Mouse (Mus musculus) limb, embryonic 13.5 days (tissue): ENCODE data around the gene Hist2h2aa2. TPM values are rescaled to one million over a fixed set of nuclear protein-coding genes. Genes with fewer than 3 reads are reported as not detected.
"Not testable (repeated sequence)": the region's sequence is repeated elsewhere in the genome, so short reads cannot be mapped to it uniquely, and the experiment has no call there.

Experiments used
- ATAC-seq: fragments of 200-750 bp; cut with Nextera tagmentation; 2 replicates; pipeline ENCODE4 v1.8.0; 2017; ENCODE audit warnings: low read depth, moderate number of reproducible peaks, moderate TSS enrichment; ENCODE audit not compliant: low FRiP score
- H3K27ac ChIP-seq: fragments of 300-500 bp; sonication (generic); 2 replicates; pipeline ENCODE4 v1.5.1; 2015; ENCODE audit warnings: inconsistent platforms, mild to moderate bottlenecking, moderate library complexity
- H3K27me3 ChIP-seq: fragments of 300-500 bp; sonication (generic); 2 replicates; pipeline ENCODE4 v1.6.1; 2015; ENCODE audit warnings: mild to moderate bottlenecking, inconsistent platforms
- H3K36me3 ChIP-seq: fragments of 300-500 bp; sonication (generic); 2 replicates; pipeline ENCODE4 v1.6.1; 2015; ENCODE audit warnings: inconsistent platforms, mild to moderate bottlenecking, moderate library complexity
- H3K4me1 ChIP-seq: fragments of 300-500 bp; sonication (generic); 2 replicates; pipeline ENCODE4 v1.6.1; 2015; ENCODE audit warnings: inconsistent platforms
- H3K4me2 ChIP-seq: fragments of 300-500 bp; sonication (generic); replicated peaks from 2 replicates; pipeline ENCODE4 v1.6.1; 2015; ENCODE audit warnings: inconsistent platforms, mild to moderate bottlenecking, moderate library complexity
- H3K4me3 ChIP-seq: fragments of 300-500 bp; sonication (generic); 2 replicates; pipeline ENCODE4 v1.5.1; 2015; ENCODE audit warnings: moderate library complexity, mild to moderate bottlenecking, inconsistent platforms
- H3K9ac ChIP-seq: fragments of 300-500 bp; sonication (generic); 2 replicates; pipeline ENCODE4 v1.6.1; 2015; ENCODE audit warnings: mild to moderate bottlenecking, inconsistent platforms
- H3K9me3 ChIP-seq: fragments of 300-500 bp; sonication (generic); 2 replicates; pipeline ENCODE4 v1.6.1; 2016; ENCODE audit warnings: inconsistent platforms
- WGBS: fragments of 180-500 bp; shearing (Covaris S2); methylation state at CpG from one replicate; pipeline ENCODE4 v1.1.7; 2015; 5-methylcytosine and 5-hydroxymethylcytosine counted together
- polyA plus RNA-seq: library from polyadenylated mRNA; unstranded; fragments of >200 nt; fragmentation: Nextera tagmentation; extraction: Ambion mirVana; gene quantifications from 2 replicates; pipeline ENCODE4 v1.2.1, GENCODE M21; 2015

Gene Hist2h2aa2
- polyA plus RNA-seq, 1 experiment from 2014 or later: 48.0 TPM

DNA sequence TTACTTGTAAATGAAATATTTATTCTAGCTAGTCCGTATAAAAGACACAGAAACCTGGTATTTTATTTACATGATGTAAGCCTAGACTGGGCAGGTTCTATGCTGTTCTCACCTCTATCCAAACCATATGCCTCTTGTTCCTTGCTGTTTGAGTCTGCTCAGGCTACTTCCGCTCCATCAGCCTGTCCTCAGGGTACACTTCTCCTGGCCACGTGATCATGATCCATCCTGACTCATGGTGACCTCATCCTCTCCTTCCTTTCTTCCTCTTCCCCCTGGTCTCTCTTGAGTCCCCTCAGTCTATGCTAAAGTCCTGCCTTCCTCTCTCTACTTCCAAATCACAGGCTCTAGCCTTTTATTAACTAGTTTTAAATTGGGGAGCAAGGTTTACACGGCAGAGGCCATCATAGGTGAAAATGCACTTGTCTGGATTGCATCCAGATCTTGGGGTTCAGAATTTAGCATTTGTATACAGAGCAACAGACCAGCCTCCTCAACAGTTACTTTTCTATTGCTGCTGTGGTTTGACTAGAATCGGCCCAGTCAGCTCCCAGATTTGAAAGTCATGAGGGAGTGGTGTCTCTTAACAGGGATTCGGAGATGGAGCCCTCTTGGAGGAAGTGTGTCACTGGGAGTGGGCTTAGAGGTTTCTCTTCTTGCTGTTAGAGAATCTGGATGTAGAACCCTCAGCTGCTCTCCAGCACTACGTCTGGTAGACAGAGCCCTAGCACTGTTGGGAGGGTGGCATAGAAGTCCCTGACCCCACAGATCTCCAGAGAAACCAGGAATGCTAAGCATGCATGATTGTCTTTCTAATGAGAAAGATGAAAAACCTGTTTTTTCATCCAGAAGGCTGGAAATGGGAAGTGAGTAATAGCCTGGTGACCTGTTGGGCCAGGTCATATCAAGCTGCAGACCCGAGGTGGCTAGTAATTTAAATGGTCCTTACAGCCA is 13.1 kb downstream of the Hist2h2aa2 start:
- H3K4me2 ChIP-seq: no peak overlapping the region
- H3K27me3 ChIP-seq: no peaks in the 10 kb centered on the region
- no peak for ATAC-seq
- H3K27ac ChIP-seq: no peak overlapping the region
- WGBS: 68% methylated on average over 8 of the region's 8 CpGs
- H3K36me3 ChIP-seq: no peaks in the 10 kb centered on the region
- no peaks in the 10 kb centered on the region for H3K9me3 ChIP-seq
- H3K4me3 ChIP-seq: no peak overlapping the region
- peaks cover 24% of the 10 kb centered on the region for H3K4me1 ChIP-seq
- peak overlapping the region; percentile 43 for H3K9ac ChIP-seq

DNA sequence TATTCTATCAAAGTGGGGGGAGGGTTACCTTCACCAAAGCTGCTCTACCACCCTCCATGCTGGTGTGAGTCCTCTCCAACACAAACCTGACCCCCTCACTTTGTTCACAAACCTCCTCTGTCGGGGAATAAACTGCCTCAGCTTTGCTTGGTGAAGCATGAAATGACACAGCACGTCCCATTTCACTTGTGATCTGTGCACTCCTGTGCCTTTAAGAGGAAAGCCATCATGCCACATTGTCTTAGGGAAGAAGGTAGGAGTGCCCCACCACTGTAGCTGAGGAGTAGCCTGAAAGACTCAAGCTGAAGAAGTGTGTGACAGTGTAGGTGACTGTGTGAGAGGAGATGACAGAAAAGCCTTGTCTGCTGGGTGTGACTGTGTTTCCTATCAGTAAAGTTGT is 14.7 kb downstream of the Hist2h2aa2 start:
- 62% methylated on average over 2 of the region's 2 CpGs for WGBS
- H3K9ac ChIP-seq: no peak overlapping the region
- no peak overlapping the region for H3K4me3 ChIP-seq
- H3K4me2 ChIP-seq: no peak overlapping the region
- no peak for ATAC-seq
- H3K36me3 ChIP-seq: no peaks in the 10 kb centered on the region
- peaks cover 29% of the 10 kb centered on the region for H3K4me1 ChIP-seq
- no peaks in the 10 kb centered on the region for H3K9me3 ChIP-seq
- no peak overlapping the region for H3K27ac ChIP-seq
- H3K27me3 ChIP-seq: no peaks in the 10 kb centered on the region

DNA sequence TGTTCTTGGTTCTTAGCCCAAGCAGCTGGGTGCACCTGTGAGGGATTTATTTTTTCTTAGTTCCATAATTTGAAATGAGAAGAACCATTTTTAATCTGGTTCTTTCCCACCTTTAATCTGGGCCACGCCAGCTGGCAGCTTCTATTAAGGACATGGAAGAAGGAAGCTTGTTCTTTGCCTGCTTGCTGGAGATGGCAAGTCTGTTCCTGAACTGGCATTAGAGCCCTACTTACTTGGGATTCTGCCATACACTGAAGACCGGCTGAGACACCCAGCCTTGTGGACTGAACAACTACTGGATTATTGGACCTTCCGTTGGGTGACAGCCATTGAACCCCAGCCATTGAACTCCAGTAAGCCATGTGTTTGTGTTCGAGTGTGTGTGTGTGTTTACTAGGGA is 17.3 kb downstream of the Hist2h2aa2 start:
- Histone ChIP-seq H3K4me2 (peak overlapping the region; percentile 79), H3K4me1 (peaks cover 36% of the 10 kb centered on the region), H3K36me3 (no peaks in the 10 kb centered on the region), H3K27ac (no peak overlapping the region; the same call in 1 of the 2 replicates), H3K4me3 (no peak overlapping the region), H3K9me3 (no peaks in the 10 kb centered on the region), H3K9ac (no peak overlapping the region), H3K27me3 (no peaks in the 10 kb centered on the region)
- no peak for ATAC-seq
- 91% methylated on average over 4 of the region's 4 CpGs for WGBS

DNA sequence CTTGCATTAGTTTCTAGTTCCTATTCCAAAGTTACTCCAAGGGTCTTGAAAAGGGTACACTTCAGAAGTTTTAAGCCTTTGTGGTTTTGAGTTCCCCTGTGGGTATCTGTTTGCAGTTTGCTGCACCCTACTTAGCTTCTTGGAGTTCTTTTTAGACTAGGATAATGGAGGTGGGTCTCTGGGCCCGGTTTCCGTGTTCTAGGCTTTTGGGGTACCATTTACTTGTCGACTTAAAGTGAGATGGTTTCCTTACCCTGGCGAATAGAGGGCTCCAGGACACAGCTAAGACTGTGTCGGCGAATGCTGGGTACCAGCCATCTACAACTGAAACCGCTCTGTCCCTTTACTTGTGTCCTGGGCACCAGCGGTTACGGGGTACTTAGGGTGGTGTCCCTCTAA is 18.4 kb downstream of the Hist2h2aa2 start:
- peak overlapping the region; percentile 92 for H3K9ac ChIP-seq
- H3K4me2 ChIP-seq: peak overlapping the region; percentile 79
- peaks cover 32% of the 10 kb centered on the region for H3K4me1 ChIP-seq
- H3K4me3 ChIP-seq: peak overlapping the region; percentile 63
- ATAC-seq: no peak
- 24% methylated on average over 9 of the region's 9 CpGs for WGBS
- no peaks in the 10 kb centered on the region for H3K27me3 ChIP-seq
- H3K9me3 ChIP-seq: no peaks in the 10 kb centered on the region
- H3K27ac ChIP-seq: peak overlapping the region; percentile 99
- no peaks in the 10 kb centered on the region for H3K36me3 ChIP-seq

DNA sequence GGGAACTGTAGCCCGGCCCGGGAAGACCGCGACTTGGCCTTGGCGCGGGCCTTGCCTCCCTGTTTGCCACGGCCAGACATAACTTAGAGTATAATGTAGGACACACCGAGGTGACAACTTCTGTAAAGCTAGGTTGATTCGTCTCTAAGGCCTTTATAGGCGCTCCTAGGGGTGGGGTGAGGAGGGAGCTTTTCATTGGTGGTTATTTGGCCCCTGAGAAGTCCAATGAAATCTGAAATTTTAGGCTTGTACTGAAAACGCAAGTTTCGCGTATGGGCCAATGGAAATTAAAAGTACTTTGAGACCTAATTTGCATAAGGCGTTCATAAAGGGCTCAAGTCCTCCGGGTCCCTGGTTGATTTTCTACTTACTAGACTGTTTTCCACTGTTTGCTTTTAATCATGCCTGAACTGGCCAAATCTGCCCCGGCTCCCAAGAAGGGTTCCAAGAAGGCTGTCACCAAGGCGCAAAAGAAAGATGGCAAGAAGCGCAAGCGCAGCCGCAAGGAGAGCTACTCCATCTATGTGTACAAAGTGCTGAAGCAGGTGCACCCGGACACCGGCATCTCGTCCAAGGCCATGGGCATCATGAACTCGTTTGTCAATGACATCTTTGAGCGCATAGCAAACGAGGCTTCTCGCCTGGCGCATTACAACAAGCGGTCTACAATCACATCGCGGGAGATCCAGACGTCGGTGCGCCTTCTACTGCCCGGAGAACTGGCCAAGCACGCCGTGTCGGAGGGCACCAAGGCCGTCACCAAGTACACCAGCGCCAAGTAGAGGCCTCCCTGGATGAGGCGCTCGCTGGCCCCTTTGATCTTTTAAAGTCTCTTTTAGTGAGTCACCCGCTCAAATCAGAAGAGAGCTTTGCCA is 19.1 kb downstream of the Hist2h2aa2 start, which contains the start of the genes Hist2h2ac and Hist2h2be:
TSS of gene Hist2h2ac (minus strand) at position 116 of the 875 bp plus-strand sequence.
TSS of gene Hist2h2be (plus strand) at position 355 of the 875 bp plus-strand sequence.
- Histone ChIP-seq H3K4me1 (peaks cover 28% of the 10 kb centered on the region), H3K4me2 (peak within 1 kb of the TSS; percentile 79), H3K36me3 (no peaks in the 10 kb centered on the region), H3K9ac (peak within 1 kb of the TSS; percentile 92), H3K9me3 (no peaks in the 10 kb centered on the region), H3K4me3 (peak within 1 kb of the TSS; percentile 63), H3K27me3 (no peaks in the 10 kb centered on the region), H3K27ac (peak within 1 kb of the TSS; percentile 99)
- under 1% methylated on average over 43 of the region's 43 CpGs for WGBS
- peak; percentile 90 for ATAC-seq

DNA sequence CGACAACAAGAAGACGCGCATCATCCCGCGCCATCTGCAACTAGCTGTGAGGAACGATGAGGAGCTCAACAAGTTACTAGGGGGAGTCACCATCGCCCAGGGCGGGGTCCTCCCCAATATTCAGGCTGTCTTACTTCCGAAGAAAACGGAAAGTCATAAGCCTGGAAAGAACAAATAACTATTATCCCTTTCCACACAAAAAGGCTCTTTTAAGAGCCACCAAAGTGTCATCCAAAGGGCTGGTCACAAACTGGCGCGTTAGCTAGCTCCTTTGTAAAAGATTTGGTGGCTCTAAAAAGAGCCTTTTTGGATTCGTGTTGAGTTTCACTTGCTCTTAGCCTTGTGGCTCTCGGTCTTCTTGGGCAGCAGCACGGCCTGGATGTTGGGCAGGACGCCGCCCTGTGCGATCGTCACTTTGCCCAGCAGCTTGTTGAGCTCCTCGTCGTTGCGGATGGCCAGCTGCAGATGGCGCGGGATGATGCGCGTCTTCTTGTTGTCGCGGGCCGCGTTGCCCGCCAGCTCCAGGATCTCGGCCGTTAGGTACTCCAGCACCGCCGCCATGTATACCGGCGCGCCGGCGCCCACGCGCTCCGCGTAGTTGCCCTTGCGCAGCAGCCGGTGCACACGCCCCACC is 19.8 kb downstream of the Hist2h2aa2 start:
- H3K9ac ChIP-seq: peak overlapping the region; percentile 92
- H3K4me2 ChIP-seq: peak overlapping the region; percentile 79
- peak overlapping the region; percentile 63 for H3K4me3 ChIP-seq
- not testable (repeated sequence) for H3K27me3 ChIP-seq, H3K36me3 ChIP-seq, ATAC-seq, H3K9me3 ChIP-seq
- under 1% methylated on average over 31 of the region's 47 CpGs for WGBS
- H3K27ac ChIP-seq: peak overlapping the region; percentile 99
- peaks cover 27% of the 10 kb centered on the region for H3K4me1 ChIP-seq

DNA sequence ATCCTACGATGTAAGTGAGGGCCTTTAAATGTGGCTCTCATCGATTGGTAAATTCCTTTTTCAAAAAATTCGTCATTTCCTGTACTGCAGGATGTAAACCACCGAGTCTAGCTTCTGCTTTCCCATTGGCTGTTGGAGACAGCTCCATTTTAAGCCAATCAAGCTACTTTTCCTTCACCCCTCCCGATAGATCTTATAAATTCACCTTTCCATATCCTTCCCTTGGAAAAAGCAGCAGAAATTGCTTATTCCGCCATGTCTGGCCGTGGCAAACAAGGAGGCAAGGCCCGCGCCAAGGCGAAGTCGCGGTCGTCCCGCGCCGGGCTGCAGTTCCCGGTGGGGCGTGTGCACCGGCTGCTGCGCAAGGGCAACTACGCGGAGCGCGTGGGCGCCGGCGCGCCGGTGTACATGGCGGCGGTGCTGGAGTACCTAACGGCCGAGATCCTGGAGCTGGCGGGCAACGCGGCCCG is 20.4 kb downstream of the Hist2h2aa2 start, which contains the start of the genes Bola1 and Hist2h2ab:
TSS of gene Bola1 (minus strand) at position 49 of the 470 bp plus-strand sequence.
TSS of gene Hist2h2ab (plus strand) at position 205 of the 470 bp plus-strand sequence.
- H3K27ac ChIP-seq: peak within 1 kb of the TSS; percentile 99
- H3K27me3 ChIP-seq: no peaks in the 10 kb centered on the region
- ATAC-seq: peak; percentile 87
- H3K4me2 ChIP-seq: peak within 1 kb of the TSS; percentile 79
- no peaks in the 10 kb centered on the region for H3K36me3 ChIP-seq
- under 1% methylated on average over 36 of the region's 37 CpGs for WGBS
- peak within 1 kb of the TSS; percentile 92 for H3K9ac ChIP-seq
- no peaks in the 10 kb centered on the region for H3K9me3 ChIP-seq
- H3K4me3 ChIP-seq: peak within 1 kb of the TSS; percentile 63
- H3K4me1 ChIP-seq: peaks cover 27% of the 10 kb centered on the region

DNA sequence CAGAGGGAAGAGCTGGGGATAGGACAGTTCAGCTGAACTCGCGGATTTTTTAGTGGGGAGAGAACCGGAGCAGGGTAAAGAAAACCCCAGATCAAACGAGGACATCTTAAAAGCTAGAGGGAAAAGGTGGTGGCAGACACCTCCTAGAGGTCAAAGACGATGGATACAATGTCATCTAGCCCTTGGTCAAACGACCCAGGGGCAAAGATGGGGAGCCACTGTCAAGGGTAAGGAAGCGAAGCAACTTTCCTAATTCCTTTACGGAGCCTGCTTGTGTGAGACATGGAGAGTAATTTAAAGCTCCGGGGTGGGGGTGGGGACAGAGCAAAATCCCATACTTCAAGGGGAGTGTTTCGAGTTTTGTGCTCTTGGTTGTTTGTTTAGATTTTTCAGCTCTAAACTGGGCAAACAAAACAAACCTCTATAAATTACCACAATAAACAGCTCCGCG is 20.9 kb downstream of the Hist2h2aa2 start:
- Histone ChIP-seq H3K4me3 (peak overlapping the region; percentile 63), H3K4me1 (peaks cover 27% of the 10 kb centered on the region), H3K27me3 (no peaks in the 10 kb centered on the region), H3K4me2 (peak overlapping the region; percentile 79), H3K9ac (peak overlapping the region; percentile 72), H3K27ac (peak overlapping the region; percentile 99), H3K9me3 (no peaks in the 10 kb centered on the region), H3K36me3 (no peaks in the 10 kb centered on the region)
- peak; percentile 13; the same call in 1 of the 2 replicates for ATAC-seq
- WGBS: under 1% methylated on average over 12 of the region's 12 CpGs

DNA sequence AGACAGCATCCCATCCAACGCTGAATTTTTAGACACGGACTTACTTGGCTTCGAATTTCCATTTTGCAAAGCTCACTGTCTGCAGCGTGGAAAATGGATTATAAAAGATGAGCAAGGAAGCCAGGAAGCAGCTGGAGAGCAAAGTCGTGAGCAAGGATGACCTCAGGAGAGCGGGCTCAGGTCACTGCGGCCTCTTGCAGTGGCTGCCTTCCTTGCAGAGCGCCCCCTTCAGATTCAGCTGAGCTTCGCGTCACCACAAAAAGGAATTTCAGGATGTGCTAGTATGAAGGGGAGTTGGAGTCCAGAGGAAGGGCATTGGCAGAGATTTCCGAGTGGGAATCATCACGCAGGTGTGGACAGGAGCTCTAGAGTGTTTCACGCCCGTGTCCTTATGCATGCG is 30.8 kb downstream of the Hist2h2aa2 start:
- no peak for ATAC-seq
- WGBS: 27% methylated on average over 15 of the region's 15 CpGs
- Histone ChIP-seq H3K4me1 (no peaks in the 10 kb centered on the region), H3K36me3 (no peaks in the 10 kb centered on the region), H3K4me3 (no peak overlapping the region), H3K4me2 (no peak overlapping the region), H3K9me3 (no peaks in the 10 kb centered on the region), H3K27me3 (peaks cover 3% of the 10 kb centered on the region; the same call in 1 of the 2 replicates), H3K9ac (0 out of 2 replicates have a peak overlapping the region, but pooled peaks have one; percentile 8), H3K27ac (no peak overlapping the region)

DNA sequence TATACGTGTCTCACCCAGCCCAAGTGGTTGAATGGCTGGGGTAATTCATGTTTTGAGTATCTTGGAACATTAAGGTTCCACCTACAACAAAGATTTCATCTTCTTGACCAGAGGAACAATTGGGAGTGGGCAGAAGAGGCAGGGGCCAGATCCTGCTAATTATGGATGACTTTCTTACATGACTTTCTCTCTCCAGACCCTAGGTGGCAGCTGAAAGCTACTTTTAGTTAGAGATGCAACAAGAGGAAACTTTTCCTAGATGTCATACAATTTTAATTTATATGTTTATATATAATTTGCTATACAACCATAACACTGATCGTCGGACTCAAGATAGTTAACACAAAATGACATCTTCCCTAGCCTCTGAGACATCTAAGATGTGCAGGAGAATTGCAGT is 32.3 kb downstream of the Hist2h2aa2 start:
- Histone ChIP-seq H3K4me2 (no peak overlapping the region), H3K9ac (no peak overlapping the region), H3K4me3 (no peak overlapping the region), H3K9me3 (no peaks in the 10 kb centered on the region), H3K27ac (no peak overlapping the region), H3K4me1 (no peaks in the 10 kb centered on the region), H3K27me3 (peaks cover 3% of the 10 kb centered on the region; the same call in 1 of the 2 replicates), H3K36me3 (no peaks in the 10 kb centered on the region)
- 87% methylated on average over 3 of the region's 3 CpGs for WGBS
- no peak for ATAC-seq

DNA sequence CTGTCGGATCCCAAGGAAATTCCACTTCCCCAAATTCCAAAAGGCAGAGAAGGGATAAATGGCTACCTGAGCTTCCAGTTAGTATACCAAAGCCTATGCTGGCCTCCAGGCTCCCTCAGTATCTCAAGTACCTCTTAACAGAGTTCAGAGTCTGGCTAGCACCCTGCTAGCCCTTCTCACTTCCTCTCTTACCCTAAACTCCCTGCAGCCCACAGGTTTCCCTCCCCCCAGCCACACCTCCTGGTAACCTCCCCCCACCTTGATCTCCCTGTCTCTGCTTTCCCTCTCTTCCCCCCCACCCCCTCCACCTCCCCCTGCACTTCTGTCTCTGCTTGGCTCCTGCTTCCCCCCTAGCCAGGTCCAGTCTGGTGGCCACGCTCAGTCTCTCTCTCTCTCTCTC is 40.3 kb downstream of the Hist2h2aa2 start:
- no peak for ATAC-seq
- Histone ChIP-seq H3K27me3 (no peaks in the 10 kb centered on the region), H3K27ac (no peak overlapping the region), H3K4me3 (no peak overlapping the region), H3K4me1 (peaks cover 14% of the 10 kb centered on the region), H3K9me3 (0 out of 2 replicates have a peak, but pooled peaks cover 5% of the 10 kb centered on the region), H3K9ac (no peak overlapping the region), H3K36me3 (peaks cover 5% of the 10 kb centered on the region), H3K4me2 (no peak overlapping the region)
- WGBS: 42% methylated on average over 2 of the region's 2 CpGs
